Mouse (Mus musculus): Measurements from ENCODE around the gene Lefty2.

The Lefty2 gene

DNA sequence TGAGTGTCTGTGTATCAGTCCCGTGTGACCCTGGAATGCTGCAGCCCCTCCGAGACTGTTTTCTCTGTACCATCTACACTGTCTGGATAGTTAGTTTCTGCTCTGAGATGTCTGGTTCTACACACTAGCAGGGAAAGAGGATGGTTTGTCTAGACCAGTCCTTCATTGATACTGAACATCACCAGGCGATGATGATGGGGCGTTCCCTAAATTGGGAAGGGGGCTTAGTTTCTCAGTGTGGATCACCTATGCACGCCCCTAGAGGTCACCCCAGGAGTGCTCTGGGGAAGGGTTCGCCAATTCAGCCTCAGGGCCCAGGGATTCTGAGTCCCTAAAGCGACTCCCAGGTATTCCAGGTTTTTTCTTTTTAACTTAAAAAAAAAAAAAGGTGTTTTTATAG is 3.7 kb upstream of the Lefty2 start:
- in situ Hi-C loops (cut with MboI; ENCODE audit: unreplicated experiment in 2 of 2): loop anchor here (10.0 to 25.0 kb wide), 3 partner anchors 266 to 948 kb away; partner anchors contain the start of gene Lbr (in 1 of the 2)

DNA sequence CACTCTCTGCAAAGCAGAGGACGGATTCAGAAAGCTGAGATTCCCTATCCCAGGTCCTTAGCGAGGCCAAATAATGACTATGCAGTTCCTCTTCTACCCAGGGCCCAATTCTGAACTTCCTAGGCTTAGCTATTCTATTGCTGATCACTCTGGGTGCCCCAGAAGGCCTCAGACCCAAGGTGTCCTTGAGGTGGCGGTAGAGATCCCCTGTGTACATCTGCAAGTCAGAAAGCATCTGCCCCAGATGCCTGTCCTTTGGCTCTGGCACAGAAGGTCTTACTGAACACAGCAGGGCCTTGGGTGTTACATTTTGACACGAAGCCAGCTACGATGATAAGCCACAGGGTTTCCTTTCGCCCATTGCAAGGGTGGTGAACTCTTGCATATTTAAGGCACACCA is 3.1 kb upstream of the Lefty2 start:
- in situ Hi-C loops (cut with MboI; ENCODE audit: unreplicated experiment in 2 of 2): loop anchor here (10.0 to 25.0 kb wide), 4 partner anchors 265 to 947 kb away; partner anchors contain the start of gene Lbr (in 1 of the 2)

GRCm38 (mm10) chr1:180894088-180894987 is 1.4 kb downstream of the Lefty2 start:
- in situ Hi-C loops (cut with MboI; ENCODE audit: unreplicated experiment in 2 of 2): loop anchor here in 1 of 2 experiments (10.0 to 25.0 kb wide), 3 partner anchors 343 to 943 kb away; partner anchors contain the start of gene Lbr

- in situ Hi-C loops (cut with MboI; ENCODE audit: unreplicated experiment in 2 of 2): loop anchor here (5.0 to 25.0 kb wide), 4 partner anchors 71 to 961 kb away; no protein-coding TSS in a partner anchor
Observed at GRCm38 (mm10) chr1:180901107-180901506, 8.2 kb downstream of the Lefty2 start.

DNA sequence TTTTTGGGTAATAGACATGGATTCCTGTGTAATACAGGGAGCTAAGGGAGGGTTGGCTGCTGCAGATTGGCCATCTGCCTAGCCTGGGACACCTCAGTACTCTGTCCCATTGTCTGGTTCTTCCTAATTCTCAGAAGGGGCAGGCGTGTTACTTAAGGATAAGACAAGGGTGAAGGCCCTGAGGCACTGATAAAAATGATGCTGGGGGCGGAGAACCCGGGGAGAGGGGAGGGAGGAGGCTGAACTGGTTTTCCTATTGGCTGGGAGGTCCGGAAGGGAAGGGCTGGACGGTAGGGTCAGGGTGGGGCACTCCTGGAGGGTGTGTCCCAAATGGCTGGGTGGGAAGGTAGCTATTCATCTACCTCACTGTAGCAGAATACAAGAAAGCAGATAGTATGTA is 10.0 kb downstream of the Lefty2 start:
- in situ Hi-C loops (cut with MboI; ENCODE audit: unreplicated experiment in 2 of 2): loop anchor here (5.0 to 25.0 kb wide), 4 partner anchors 69 to 959 kb away; no protein-coding TSS in a partner anchor

DNA sequence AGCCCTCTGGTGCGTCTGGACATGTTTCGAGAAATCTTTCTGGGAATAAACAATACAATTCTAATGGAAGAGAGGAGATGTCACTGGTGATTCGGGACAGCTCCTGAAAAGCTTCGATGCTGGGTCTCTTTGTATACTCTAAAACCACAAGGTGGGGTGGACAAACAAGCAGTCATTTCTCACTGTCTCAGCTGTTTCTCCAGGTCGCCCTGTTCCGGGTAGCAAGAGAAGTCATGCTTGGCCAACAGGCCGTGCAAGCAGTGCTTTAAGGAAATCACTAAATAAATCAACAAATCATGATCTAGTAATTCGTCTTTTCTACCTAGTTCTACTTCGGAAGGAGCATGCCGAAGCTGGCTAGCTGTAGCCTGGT is 10.7 kb downstream of the Lefty2 start:
- in situ Hi-C loops (cut with MboI; ENCODE audit: unreplicated experiment in 2 of 2): loop anchor here (5.0 to 25.0 kb wide), 4 partner anchors 69 to 959 kb away; no protein-coding TSS in a partner anchor

GRCm38 (mm10) chr1:180904039-180904814 is 11.3 kb downstream of the Lefty2 start, which contains the start of gene Pycr2:
Pycr2 (plus strand) TSS chr1:180904293.
- in situ Hi-C loops (cut with MboI; ENCODE audit: unreplicated experiment in 2 of 2): loop anchor here (5.0 to 25.0 kb wide), 4 partner anchors 68 to 958 kb away; no protein-coding TSS in a partner anchor

DNA sequence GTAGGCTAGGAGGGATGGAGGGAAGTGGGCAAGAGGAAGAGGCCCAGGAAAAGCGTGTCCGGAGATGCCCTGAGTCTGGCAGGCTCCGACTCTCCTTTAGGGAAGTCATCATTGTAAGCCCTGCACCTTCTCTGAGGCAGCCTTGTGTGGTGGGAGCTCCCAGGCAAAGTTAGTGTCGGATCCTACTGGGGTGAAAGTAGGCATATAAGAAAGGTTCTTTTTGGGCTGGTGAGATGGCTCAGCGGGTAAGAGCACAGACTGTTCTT is 11.8 kb downstream of the Lefty2 start:
- in situ Hi-C loops (cut with MboI; ENCODE audit: unreplicated experiment in 2 of 2): loop anchor here (5.0 to 25.0 kb wide), 4 partner anchors 68 to 958 kb away; no protein-coding TSS in a partner anchor

DNA sequence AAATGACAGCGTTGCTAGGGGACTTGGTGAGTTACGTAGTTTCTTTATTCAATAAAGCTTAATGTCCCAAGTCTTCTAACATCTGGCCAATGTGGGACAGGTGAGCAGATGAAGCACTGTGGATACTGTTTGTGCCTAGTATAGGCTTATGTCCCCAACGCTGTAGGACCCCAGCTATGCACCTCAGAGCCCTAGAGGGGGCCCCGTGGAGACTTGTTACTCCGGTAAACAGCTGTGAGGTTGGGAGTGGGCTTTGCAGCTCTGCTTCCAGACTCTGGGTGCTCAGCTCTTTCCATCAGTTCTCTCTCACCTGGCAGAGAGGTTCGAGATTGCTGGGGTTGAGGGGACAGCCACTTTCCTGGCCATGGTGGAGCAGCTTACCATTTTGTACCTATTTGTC is 12.4 kb downstream of the Lefty2 start:
- in situ Hi-C loops (cut with MboI; ENCODE audit: unreplicated experiment in 2 of 2): loop anchor here in 1 of 2 experiments (10.0 to 25.0 kb wide), 2 partner anchors 319 to 957 kb away; no protein-coding TSS in a partner anchor

DNA sequence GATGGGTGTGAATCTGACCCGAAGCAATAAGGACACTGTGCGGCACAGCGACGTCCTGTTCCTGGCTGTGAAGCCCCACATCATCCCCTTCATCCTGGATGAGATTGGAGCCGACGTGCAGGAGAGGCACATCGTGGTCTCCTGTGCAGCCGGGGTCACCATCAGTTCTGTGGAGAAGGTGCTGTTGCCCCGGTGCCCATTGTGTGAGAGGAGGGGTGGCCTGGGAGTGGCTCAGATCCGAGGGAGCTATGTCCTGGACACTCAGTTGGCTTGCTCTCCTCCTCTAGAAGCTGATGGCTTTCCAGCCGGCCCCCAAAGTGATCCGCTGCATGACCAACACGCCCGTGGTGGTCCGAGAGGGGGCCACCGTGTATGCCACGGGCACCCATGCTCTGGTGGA is 13.0 kb downstream of the Lefty2 start:
- in situ Hi-C loops (cut with MboI; ENCODE audit: unreplicated experiment in 2 of 2): loop anchor here in 1 of 2 experiments (10.0 to 25.0 kb wide), 2 partner anchors 319 to 956 kb away; no protein-coding TSS in a partner anchor

DNA sequence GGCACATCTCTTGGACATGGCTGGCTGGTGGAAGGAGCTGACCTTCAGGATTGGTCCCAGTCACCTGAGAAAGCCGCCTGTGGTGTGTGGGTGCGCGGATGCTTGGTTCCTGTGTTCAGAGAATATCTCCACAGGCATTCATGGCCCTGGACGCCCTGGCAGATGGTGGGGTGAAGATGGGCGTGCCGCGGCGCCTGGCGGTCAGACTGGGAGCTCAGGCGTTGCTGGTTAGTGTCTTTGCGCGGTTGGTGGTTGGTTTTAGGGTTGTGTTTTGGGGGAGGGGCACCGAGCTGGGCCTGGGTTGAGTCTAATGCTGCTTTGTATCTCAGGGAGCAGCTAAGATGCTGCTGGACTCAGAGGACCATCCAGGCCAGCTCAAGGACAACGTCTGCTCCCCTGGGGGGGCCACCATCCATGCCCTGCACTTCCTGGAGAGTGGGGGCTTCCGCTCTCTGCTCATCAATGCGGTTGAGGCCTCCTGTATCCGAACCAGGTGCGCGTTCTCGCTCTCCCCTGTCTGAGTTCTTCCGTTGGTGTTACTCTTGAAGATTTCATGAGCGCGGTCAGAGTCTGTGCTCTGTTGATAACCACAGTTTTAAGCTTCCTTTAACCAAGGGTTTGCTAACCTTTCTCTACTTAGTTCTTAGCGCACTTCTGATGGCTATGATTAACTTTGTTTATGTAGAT is 13.7 kb downstream of the Lefty2 start:
- in situ Hi-C loops (cut with MboI; ENCODE audit: unreplicated experiment in 2 of 2): loop anchor here in 1 of 2 experiments (10.0 to 25.0 kb wide), 2 partner anchors 318 to 956 kb away; no protein-coding TSS in a partner anchor

- in situ Hi-C loops (cut with MboI; ENCODE audit: unreplicated experiment in 2 of 2): loop anchor here in 1 of 2 experiments (5.0 to 25.0 kb wide), 2 partner anchors 34 to 951 kb away; no protein-coding TSS in a partner anchor
Observed at GRCm38 (mm10) chr1:180911138-180911537, 18.2 kb downstream of the Lefty2 start.

- in situ Hi-C loops (cut with MboI; ENCODE audit: unreplicated experiment in 2 of 2): loop anchor here in 1 of 2 experiments (5.0 to 25.0 kb wide), 2 partner anchors 34 to 951 kb away; no protein-coding TSS in a partner anchor
Observed at GRCm38 (mm10) chr1:180911653-180912287, 18.9 kb downstream of the Lefty2 start.

GRCm38 (mm10) chr1:180912792-180913191 is 19.9 kb downstream of the Lefty2 start:
- in situ Hi-C loops (cut with MboI; ENCODE audit: unreplicated experiment in 2 of 2): loop anchor here in 1 of 2 experiments (5.0 to 25.0 kb wide), 2 partner anchors 35 to 950 kb away; no protein-coding TSS in a partner anchor

GRCm38 (mm10) chr1:180913797-180914196 is 20.9 kb downstream of the Lefty2 start:
- in situ Hi-C loops (cut with MboI; ENCODE audit: unreplicated experiment in 2 of 2): loop anchor here in 1 of 2 experiments (5.0 to 25.0 kb wide), 2 partner anchors 36 to 949 kb away; no protein-coding TSS in a partner anchor

DNA sequence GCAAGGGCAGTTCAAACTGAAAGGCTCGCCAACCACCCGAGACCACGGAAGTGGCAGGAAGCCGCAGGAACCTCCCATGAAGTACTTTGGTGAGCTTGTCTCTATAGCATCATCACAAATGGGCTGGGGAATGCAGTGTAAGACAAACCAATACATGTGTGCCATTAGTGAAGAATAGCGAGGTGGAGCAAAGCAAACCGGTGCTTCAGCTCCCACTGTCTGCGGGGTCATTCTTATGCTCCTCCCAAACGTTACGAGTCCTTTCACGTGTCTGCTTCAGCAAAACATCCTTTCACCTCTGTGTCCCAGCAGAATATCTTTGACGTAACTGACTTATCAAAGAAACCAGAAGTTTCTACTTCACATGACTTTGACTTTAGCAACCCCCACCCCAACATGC is 23.5 kb downstream of the Lefty2 start:
- in situ Hi-C loops (cut with MboI; ENCODE audit: unreplicated experiment in 2 of 2): loop anchor here in 1 of 2 experiments (25.0 kb wide), 1 partner anchor 946 kb away; no protein-coding TSS in a partner anchor

DNA sequence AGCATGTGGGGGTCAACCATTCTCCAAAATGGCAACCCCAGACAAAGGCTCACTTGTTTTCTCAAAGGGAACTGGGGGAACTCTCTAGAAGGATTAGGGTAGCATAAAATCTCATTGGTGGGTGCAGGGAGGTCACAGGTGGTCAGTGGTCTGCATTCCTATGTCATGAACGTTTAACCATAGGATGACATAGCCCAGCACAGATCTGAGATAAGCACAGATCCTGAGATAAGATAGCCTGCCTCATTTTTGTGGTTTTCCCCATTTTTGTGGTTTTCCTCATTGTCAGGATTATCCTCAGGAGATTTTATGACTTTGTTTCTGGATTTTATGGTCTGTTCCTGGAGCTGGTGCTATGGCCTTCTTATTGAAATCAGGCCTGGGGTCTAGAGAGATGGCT is 24.1 kb downstream of the Lefty2 start:
- in situ Hi-C loops (cut with MboI; ENCODE audit: unreplicated experiment in 2 of 2): loop anchor here in 1 of 2 experiments (25.0 kb wide), 1 partner anchor 945 kb away; no protein-coding TSS in a partner anchor

DNA sequence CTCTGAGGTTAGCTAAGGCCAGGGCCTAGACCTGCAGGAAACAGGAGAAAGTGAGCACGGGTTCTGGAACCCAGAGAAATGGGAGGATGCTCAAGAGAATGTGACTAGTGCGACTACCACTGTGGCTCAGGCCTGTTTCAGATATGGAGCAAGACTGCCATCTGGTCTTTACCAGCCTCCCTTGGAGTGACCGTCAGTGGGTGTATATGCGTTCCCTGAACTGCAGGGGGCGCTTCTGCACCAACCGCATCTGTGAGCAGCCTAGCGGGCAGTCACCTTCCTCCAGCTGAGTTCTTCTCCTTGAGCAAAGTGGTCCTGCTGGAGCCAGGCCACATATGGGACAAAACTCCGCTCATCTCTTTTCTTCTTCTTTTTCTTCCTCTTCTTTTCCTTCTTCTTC is 26.8 kb downstream of the Lefty2 start:
- in situ Hi-C loops (cut with MboI; ENCODE audit: unreplicated experiment in 2 of 2): loop anchor here in 1 of 2 experiments (25.0 kb wide), 1 partner anchor 943 kb away; no protein-coding TSS in a partner anchor

Measured in v-Abl transformed pro-B cells (cell line).